Mouse (Mus musculus) heart, embryonic 11.5 days (tissue): ENCODE results near the gene Tmem168. TPM values are rescaled to one million over a fixed set of nuclear protein-coding genes. Genes with fewer than 3 reads are reported as not detected.

Experiments used
- ATAC-seq: fragments of 200-750 bp; cut with Nextera tagmentation; replicated peaks from 2 replicates; pipeline ENCODE4 v1.8.0; 2017; ENCODE audit warnings: moderate library complexity; ENCODE audit not compliant: insufficient number of reproducible peaks, low FRiP score, low TSS enrichment
- H3K27ac ChIP-seq: fragments of 300-500 bp; sonication (generic); 2 replicates; pipeline ENCODE4 v1.5.1; 2014; ENCODE audit warnings: mild to moderate bottlenecking, low read depth, low read length
- H3K27me3 ChIP-seq: fragments of 300-500 bp; sonication (generic); 2 replicates; pipeline ENCODE4 v1.6.1; 2014; ENCODE audit warnings: mild to moderate bottlenecking, low read length, mixed read lengths; ENCODE audit not compliant: control insufficient read depth, insufficient read depth
- H3K36me3 ChIP-seq: fragments of 300-500 bp; sonication (generic); 2 replicates; pipeline ENCODE4 v1.6.1; 2014; ENCODE audit warnings: mild to moderate bottlenecking, low read length, moderate library complexity, mixed read lengths; ENCODE audit not compliant: control insufficient read depth, insufficient read depth
- H3K4me1 ChIP-seq: fragments of 300-500 bp; sonication (generic); 2 replicates; pipeline ENCODE4 v1.6.1; 2014; ENCODE audit warnings: low read length; ENCODE audit not compliant: control insufficient read depth, insufficient read depth
- H3K4me2 ChIP-seq: fragments of 300-500 bp; sonication (generic); 2 replicates; pipeline ENCODE4 v1.6.1; 2014; ENCODE audit warnings: mild to moderate bottlenecking, moderate library complexity
- H3K4me3 ChIP-seq: fragments of 300-500 bp; sonication (generic); 2 replicates; pipeline ENCODE4 v1.5.1; 2014; ENCODE audit warnings: low read depth, low read length
- H3K9ac ChIP-seq: fragments of 300-500 bp; sonication (generic); 2 replicates; pipeline ENCODE4 v1.6.1; 2014; ENCODE audit warnings: mild to moderate bottlenecking, low read depth, low read length, moderate library complexity
- H3K9me3 ChIP-seq: fragments of 300-500 bp; sonication (generic); replicated peaks from 2 replicates; pipeline ENCODE4 v1.6.1; 2016; ENCODE audit warnings: low read length; ENCODE audit not compliant: control insufficient read depth
- WGBS: fragments of 180-500 bp; shearing (Covaris S2); extraction: QIAGEN DNeasy Blood & Tissue Kit; methylation state at CpG from one replicate; pipeline ENCODE4 v1.1.7; 2014; ENCODE audit not compliant: insufficient replicate concordance; 5-methylcytosine and 5-hydroxymethylcytosine counted together
- polyA plus RNA-seq: library from polyadenylated mRNA; unstranded; fragments of >200 nt; fragmentation: Nextera tagmentation; extraction: Ambion mirVana; gene quantifications from 2 replicates; pipeline ENCODE4 v1.2.1, GENCODE M21; 2014

Tmem168 gene
- polyA plus RNA-seq, 1 experiment from 2014 or later = 28.0 TPM

DNA sequence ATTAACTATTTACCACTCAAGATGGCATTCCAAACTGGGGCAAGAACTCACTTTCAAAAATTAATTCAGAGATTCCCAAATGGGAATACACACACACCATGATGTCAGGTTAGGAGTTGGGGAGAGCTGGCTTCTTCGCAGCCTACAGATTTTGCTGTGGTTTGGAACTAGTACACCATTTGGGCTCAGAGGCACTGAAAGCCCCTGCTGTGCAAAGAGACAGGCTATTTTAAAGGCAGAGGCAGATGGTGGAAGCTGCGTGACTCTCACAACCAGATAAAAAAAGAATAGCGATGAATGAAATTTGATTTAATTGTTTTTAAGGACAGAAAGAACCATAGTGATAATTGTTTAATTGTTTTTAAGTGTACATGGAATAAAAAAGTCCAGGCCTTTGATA lies 66.1 kb downstream of the Tmem168 start:
- 83% methylated on average over 3 of the region's 3 CpGs for WGBS
- Histone ChIP-seq H3K27ac (no peak overlapping the region), H3K36me3 (no peaks in the 10 kb centered on the region), H3K9ac (no peak overlapping the region), H3K27me3 (no peaks in the 10 kb centered on the region), H3K4me2 (no peak overlapping the region), H3K4me1 (no peaks in the 10 kb centered on the region), H3K9me3 (no peaks in the 10 kb centered on the region), H3K4me3 (no peak overlapping the region)
- no peak for ATAC-seq

DNA sequence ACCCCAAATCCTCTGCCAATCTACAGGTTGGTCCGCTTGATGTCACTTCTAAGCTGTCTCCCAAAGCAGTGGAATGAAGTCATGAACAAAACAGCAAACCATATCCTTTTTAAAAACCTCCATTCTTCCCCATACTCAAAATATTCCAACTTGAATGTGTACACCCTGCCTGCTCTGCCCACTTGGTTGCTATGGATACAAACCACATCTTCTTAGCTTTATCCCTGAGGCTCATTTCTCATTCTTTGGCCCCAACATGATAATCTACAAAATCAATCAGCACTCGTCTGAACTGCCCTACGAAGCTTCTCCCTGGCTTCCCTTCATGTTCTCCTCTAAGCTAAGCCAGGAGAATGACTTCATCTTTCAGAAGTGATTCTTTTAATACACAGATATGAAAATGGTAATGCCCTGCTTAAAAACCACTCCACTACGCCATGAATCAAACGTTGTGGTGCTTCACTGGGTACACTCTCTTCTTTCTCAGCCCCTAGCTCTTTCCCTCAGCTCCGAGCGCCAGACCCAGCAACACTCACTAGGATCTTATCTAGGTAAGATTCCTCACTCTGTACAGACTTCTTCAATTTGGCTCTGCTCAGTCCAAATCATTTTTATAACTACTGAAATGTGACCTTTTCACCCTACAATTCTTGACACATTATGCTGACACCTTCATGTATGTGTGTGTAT lies 70.5 kb downstream of the Tmem168 start:
- no peaks in the 10 kb centered on the region for H3K4me1 ChIP-seq
- ATAC-seq = no peak
- H3K4me2 ChIP-seq = no peak overlapping the region
- no peaks in the 10 kb centered on the region for H3K27me3 ChIP-seq
- no peaks in the 10 kb centered on the region for H3K9me3 ChIP-seq
- no peak overlapping the region for H3K27ac ChIP-seq
- H3K9ac ChIP-seq = no peak overlapping the region
- no peaks in the 10 kb centered on the region for H3K36me3 ChIP-seq
- no peak overlapping the region for H3K4me3 ChIP-seq
- 66% methylated on average over 7 of the region's 7 CpGs for WGBS

Other genes with a start within 250 kb of the Tmem168 start
- 23.7 and 27.7 TPM in 2 replicates for gene Bmt2, start 69.9 kb upstream of the Tmem168 start, polyA plus RNA-seq
- 6.6 and 7.2 TPM in 2 replicates for gene Gpr85, start 231.8 kb upstream of the Tmem168 start, polyA plus RNA-seq